Mouse (Mus musculus) urinary bladder, postnatal 25 days (tissue): ENCODE data around the gene Urod.

ENCODE experiments used
- DNase-seq: peaks from one replicate; pipeline ENCODE4 v3.0.0; 2022; ENCODE audit warnings: low spot score

Urod gene

DNA sequence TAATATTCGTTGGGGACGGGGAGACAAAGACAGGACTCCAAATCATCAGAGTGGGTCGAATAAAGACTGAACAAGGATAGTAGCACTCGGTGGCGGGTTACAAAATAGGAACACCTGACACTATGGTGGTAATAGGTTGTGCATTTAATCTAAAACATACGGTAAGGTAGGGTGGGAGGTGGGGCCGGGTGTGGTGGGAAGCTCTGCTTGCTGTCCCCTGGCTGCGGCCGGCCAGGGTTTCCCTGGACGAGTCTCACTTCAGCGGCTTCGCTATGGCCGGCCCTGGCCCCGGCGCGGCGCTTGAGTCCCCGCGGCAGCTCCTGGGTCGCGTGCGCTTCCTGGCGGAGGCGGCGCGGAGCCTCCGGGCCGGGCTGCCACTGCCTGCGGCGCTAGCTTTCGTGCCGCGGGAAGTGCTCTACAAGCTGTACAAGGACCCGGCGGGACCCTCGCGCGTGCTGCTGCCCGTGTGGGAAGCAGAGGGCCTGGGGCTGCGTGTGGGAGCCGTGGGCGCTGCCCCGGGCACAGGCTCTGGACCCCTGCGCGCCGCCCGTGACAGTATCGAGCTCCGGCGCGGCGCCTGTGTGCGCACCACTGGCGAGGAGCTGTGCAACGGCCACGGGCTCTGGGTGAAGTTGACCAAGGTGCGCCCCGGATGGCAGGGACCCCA, 1.1 kb upstream of the Urod start, which contains the start of gene Hectd3:
Gene Hectd3 (plus strand): TSS at position 187 of the 667 bp plus-strand sequence.
- peak; percentile 40 for DNase-seq

DNA sequence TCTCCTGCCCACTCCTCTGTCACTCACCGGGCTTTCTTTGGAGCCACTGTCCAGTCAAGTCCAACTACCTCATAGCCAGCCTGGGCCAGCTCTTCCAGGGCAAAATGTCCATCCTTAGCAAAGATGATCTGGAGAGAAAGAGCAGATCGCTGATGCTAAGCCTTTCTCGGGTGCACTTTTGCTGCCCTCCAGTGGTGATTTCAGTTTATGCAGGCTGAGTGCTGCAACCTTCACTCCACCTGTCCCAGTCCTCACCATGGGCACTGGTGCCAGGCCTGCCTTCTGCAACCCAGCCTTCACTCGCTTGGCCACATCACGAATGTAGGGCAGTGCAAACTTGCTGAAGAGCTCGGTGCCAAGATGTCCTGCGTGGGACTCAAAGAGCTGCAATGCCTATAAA, 2.8 kb downstream of the Urod start:
- DNase-seq: peak; percentile 69

GRCm38 (mm10) chr4:116989731-116990130, 4.5 kb downstream of the Urod start:
- DNase-seq: no peak

- no peak for DNase-seq
These were observed 7.1 kb downstream of the Urod start for GRCm38 (mm10) chr4:116987122-116987456.

- DNase-seq: peak; percentile 38
These were observed 7.7 kb downstream of the Urod start for GRCm38 (mm10) chr4:116986400-116987121.

GRCm38 (mm10) chr4:116985681-116986080, 8.5 kb downstream of the Urod start:
- DNase-seq: no peak

DNA sequence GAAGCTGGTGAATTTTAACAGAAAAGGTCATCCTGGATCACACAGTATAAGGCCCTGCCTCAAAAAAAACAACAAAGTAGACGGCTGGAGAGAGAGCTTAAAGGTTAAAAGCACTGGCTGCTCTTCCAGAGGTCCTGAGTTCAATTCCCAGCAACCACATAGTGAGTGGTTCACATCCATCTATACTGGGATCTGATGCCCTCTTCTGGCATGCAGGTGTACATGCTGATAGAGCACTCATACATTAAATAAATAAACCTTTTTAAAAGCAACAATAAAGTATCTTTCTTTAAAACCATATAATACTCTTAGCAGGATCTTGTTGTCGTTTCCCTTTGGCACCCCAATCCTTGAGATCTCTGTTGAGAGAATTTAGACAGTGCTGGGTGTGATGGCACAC, 17.7 kb downstream of the Urod start:
- no peak for DNase-seq

- no peak for DNase-seq
These were observed 39.3 kb downstream of the Urod start for GRCm38 (mm10) chr4:116954951-116955350.

- DNase-seq: no peak
These were observed 42.6 kb downstream of the Urod start for GRCm38 (mm10) chr4:116951642-116952041.

DNA sequence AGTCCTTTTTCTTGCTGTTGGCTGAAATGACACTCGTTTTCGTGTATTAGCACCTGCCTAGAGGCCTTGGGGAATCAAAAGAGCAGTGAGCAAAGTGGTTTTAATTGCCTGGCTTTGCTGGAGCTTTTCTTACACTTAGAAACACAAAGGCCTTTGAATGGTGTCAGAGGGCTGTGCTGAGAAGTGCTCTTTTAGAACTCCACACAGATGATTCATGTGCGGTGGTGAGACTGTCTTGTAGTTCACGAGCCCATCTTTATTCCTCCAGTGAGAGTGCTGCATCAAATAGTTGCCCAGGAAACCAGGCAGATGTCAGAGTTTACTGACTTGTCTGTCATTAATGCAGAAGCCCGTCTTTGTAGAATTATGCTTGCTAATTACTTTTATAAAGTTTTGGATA, 50.2 kb downstream of the Urod start:
- no peak for DNase-seq

DNA sequence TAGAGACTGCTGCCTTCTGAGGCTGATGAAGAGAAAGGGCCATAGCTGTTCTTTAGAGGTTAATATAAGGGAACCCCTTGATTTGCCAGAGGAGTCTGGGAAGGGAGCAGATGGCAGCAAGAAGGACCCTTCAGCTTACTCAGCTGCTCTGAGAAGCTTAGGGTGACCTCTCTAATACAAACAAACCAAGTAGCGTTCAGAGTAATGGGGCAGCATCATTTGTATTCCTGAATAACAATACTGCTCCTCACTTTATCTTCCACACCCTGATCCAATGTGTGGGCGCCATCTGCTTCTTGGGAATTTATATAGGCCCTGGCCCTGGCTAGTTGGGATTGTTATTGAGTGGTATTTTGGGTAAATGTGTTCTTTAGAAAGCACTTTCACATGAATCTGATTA, 51.5 kb downstream of the Urod start:
- DNase-seq: no peak
